Mouse (Mus musculus): ENCODE results near the gene Ptk7. TPM values are rescaled to one million over a fixed set of nuclear protein-coding genes. Genes with fewer than 3 reads are reported as not detected.

Gene Ptk7
- total RNA-seq, 2 experiments from 2014 or later = 8.5 to 8.8 TPM

GRCm38 (mm10) chr17:46651755-46652547 is 22.6 kb upstream of the Ptk7 start:
- H3K4me3 ChIP-seq = peak overlapping the region; percentile 87; the same call in 1 of the 2 replicates
- DNase-seq (ENCODE audit: low spot score in 2 of 2) = peak in 1 of 2 experiments; percentile 53
- no peak for TF ChIP-seq CTCF (conservative IDR thresholded peaks at IDR 0.05)
- H3K27ac ChIP-seq = no peak overlapping the region

GRCm38 (mm10) chr17:46651292-46651691 is 22.0 kb upstream of the Ptk7 start:
- TF ChIP-seq CTCF (conservative IDR thresholded peaks at IDR 0.05) = no peak
- peak overlapping the region; percentile 87 for H3K4me3 ChIP-seq
- DNase-seq (ENCODE audit: low spot score in 2 of 2) = no peak
- H3K27ac ChIP-seq = peak overlapping the region; percentile 92; the same call in 1 of the 2 replicates

- DNase-seq (ENCODE audit: low spot score in 2 of 2) = peak; percentile 88 to 93
- no peak; the same call in 1 of the 2 replicates for TF ChIP-seq CTCF (conservative IDR thresholded peaks at IDR 0.05)
- H3K4me3 ChIP-seq = peak within 1 kb of the TSS; percentile 87
- H3K27ac ChIP-seq = peak within 1 kb of the TSS; percentile 92
Measured at GRCm38 (mm10) chr17:46650232-46651031, 21.1 kb upstream of the Ptk7 start, which contains the start of gene Cul7. Cul7 (plus strand) TSS chr17:46650337.

DNA sequence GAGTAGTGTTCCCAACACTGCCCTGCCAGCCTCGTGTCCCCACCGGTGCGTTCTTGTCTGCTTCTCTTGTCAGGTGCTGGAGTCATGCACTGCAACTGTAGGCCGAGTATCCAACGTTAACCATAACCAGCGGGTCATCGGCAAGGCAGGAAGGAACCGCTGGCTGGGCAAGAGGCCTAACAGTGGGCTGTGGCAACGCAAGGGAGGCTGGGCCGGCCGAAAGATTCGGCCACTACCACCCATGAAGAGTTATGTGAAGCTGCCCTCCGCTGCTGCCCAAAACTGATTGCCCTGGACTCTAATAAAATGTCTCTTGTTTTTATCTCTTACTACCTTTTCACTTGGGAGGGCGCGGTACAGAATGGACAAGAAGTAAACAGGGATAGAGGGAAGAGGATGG is 20.5 kb upstream of the Ptk7 start:
- peak overlapping the region; percentile 87 for H3K4me3 ChIP-seq
- H3K27ac ChIP-seq = peak overlapping the region; percentile 92
- no peak for DNase-seq (ENCODE audit: low spot score in 2 of 2)
- TF ChIP-seq CTCF (conservative IDR thresholded peaks at IDR 0.05) = no peak

DNA sequence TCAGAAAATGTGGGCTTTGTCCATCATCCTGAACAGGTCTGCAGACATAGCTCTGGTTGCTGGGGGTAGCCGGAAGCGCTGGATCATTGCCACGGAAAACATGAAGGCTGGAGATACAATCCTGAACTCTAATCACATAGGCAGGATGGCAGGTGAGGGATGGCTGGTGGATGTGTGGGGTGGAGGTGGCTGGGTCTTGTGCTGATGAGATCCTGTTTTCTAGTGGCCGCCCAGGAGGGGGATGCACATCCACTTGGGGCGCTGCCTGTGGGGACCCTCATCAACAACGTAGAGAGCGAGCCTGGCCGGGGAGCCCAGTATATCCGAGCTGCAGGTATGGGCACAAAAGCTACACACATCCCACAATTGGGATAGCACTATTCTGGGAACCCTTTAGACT is 19.1 kb upstream of the Ptk7 start:
- DNase-seq (ENCODE audit: low spot score in 2 of 2) = no peak
- no peak overlapping the region for H3K4me3 ChIP-seq
- TF ChIP-seq CTCF (conservative IDR thresholded peaks at IDR 0.05) = no peak
- no peak overlapping the region for H3K27ac ChIP-seq

DNA sequence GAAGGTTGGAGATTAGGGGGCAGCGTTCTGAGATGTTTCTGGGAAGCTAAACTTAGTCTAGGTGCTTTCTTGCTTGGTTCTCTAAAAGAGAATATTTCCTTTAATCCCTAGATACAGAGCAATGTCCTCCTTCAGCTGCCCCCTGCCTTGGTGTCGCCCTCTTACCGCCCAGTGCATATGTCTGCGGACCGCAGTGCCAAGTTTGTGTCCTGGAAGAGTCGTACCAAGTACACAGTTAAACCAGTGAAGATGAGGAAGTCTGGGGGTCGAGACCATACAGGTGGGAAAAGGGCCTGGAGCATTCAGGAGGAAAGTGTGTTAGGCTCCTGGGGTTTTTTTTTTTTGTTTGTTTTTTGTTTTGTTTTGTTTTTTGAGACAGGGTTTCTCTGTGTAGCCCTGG is 18.0 kb upstream of the Ptk7 start:
- H3K27ac ChIP-seq = no peak overlapping the region
- no peak overlapping the region for H3K4me3 ChIP-seq
- no peak for TF ChIP-seq CTCF (conservative IDR thresholded peaks at IDR 0.05)
- DNase-seq (ENCODE audit: low spot score in 2 of 2) = no peak

- Histone ChIP-seq H3K27ac (peak overlapping the region; percentile 96), H3K4me3 (peak overlapping the region; percentile 77)
- no peak for DNase-seq (ENCODE audit: low spot score in 2 of 2)
- no peak for TF ChIP-seq CTCF (conservative IDR thresholded peaks at IDR 0.05)
Measured at GRCm38 (mm10) chr17:46646322-46646662, 17.0 kb upstream of the Ptk7 start.

DNA sequence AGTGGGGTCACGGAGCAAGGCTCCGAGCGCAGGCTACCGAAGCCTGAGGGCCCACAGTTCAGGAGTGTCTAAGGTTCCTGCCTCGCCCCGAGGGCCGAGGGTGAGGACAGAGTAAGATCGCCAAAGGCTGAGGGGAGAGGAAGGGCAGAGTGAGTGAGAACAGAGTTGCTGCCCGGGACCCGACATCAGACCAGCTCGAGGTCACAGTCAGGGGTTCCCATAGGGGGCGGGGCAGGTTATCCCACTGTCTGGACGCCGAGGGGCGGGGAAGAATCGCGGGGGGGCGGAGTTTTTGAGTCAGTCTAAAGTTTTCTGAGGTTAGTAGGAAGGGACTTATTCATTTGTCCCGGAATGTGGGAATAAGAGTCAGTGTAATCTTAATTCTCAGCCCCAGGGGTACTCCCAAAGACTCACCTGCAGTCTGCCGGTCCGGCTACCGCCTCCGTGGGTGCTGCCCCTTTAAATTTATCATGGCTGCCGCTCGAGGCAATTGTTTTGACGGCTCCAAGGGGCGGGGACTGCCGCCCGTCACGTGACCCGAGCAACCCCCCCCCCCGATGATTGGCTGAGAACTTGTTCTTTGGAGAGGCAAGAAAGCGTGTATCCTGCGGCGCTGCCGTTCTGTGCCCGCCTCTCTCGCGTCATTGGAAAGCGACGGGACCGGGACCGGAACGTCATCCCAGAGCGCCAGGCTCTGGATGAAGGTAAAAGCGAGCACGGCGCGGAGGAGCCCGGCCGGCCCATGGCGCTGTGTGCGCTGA is 16.4 kb upstream of the Ptk7 start, which contains the start of the genes Klc4 and Mrpl2:
Gene Klc4 (minus strand): TSS at position 462 of the 761 bp plus-strand sequence.
Gene Mrpl2 (plus strand): TSS at position 669 of the 761 bp plus-strand sequence.
- TF ChIP-seq CTCF (conservative IDR thresholded peaks at IDR 0.05) = 0 out of 2 replicates have a peak, but pooled peaks have one; percentile 4
- peak within 1 kb of the TSS; percentile 77 for H3K4me3 ChIP-seq
- DNase-seq (ENCODE audit: low spot score in 2 of 2) = peak; percentile 97 to 99
- H3K27ac ChIP-seq = peak within 1 kb of the TSS; percentile 96

GRCm38 (mm10) chr17:46644916-46645475 is 15.7 kb upstream of the Ptk7 start:
- no peak for TF ChIP-seq CTCF (conservative IDR thresholded peaks at IDR 0.05)
- no peak for DNase-seq (ENCODE audit: low spot score in 2 of 2)
- Histone ChIP-seq H3K27ac (peak overlapping the region; percentile 84), H3K4me3 (peak overlapping the region; percentile 77)

DNA sequence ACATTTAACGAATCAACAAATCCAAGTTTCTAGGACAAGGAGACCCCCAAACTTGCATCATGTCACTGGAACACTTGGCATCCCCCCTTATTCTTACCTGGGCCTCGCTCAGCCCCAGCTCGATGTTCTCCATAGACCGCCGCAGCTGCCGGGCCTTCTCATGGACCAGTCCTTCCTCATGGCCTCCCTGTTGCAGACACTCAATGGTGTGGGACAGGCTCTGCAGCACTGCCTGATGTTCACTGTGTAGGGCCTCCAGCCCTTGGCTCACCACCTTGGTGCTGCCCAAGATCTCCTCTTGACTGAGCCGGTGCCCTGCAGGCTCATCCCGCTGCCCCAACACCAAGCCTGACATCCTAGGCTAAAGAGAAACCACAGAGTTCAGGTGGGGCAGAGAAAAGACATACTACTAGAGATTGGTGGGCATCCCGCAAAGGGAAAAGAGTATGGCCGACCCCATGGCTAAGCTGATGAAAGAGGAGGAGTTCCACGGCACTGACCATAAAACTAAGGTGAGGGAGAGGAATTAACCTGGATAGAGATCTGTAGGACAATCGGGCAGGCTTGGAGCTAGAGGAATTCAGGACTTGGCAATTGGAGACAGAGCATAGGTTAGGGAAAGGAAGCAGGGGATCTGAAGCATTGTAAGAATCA is 15.0 kb upstream of the Ptk7 start:
- no peak for DNase-seq (ENCODE audit: low spot score in 2 of 2)
- TF ChIP-seq CTCF (conservative IDR thresholded peaks at IDR 0.05) = no peak
- no peak overlapping the region for H3K27ac ChIP-seq
- no peak overlapping the region; the same call in 1 of the 2 replicates for H3K4me3 ChIP-seq

- Histone ChIP-seq H3K27ac (no peak overlapping the region), H3K4me3 (no peak overlapping the region)
- no peak for DNase-seq (ENCODE audit: low spot score in 2 of 2)
- no peak for TF ChIP-seq CTCF (conservative IDR thresholded peaks at IDR 0.05)
Measured at GRCm38 (mm10) chr17:46642060-46642459, 12.8 kb upstream of the Ptk7 start.

DNA sequence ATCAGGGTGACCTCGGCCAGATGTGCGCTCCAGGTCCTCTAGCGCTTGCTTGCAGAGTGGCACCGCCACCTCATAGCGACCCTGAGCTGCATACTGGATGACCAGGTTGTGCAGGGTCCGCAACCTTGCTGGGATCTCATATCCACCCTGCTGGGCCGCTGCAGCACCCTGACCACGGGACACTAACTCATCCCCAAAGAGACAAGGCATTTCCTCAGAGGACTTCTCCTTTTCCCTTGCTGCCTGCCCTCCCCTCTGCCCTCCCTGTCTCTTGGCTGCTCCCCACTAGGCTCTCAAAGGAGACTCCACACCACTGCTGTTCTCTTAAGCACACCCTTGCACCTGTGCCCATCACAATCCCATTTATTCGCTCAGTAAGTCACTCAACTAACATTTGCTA is 10.6 kb upstream of the Ptk7 start:
- DNase-seq (ENCODE audit: low spot score in 2 of 2) = no peak
- no peak for TF ChIP-seq CTCF (conservative IDR thresholded peaks at IDR 0.05)
- Histone ChIP-seq H3K27ac (no peak overlapping the region), H3K4me3 (no peak overlapping the region)
